Mouse (Mus musculus): Measurements from ENCODE around the gene Man1b1.

The Man1b1 gene

GRCm38 (mm10) chr2:25364313-25364712, 32.2 kb downstream of the Man1b1 start:
- DNase-seq (ENCODE audit: low spot score in 2 of 2): no peak

- no peak for DNase-seq (ENCODE audit: low spot score in 2 of 2)
Observed at GRCm38 (mm10) chr2:25364761-25365090, 32.6 kb downstream of the Man1b1 start.

GRCm38 (mm10) chr2:25365091-25365761, 33.1 kb downstream of the Man1b1 start, which contains the start of gene Uap1l1:
Uap1l1 (minus strand) TSS chr2:25365682.
- DNase-seq (ENCODE audit: low spot score in 2 of 2): peak; percentile 78 to 81

- no peak for DNase-seq (ENCODE audit: low spot score in 2 of 2)
Observed at GRCm38 (mm10) chr2:25369996-25370395, 37.9 kb downstream of the Man1b1 start.

GRCm38 (mm10) chr2:25371764-25372643, 39.9 kb downstream of the Man1b1 start, which contains the start of gene Sapcd2:
Sapcd2 (plus strand) TSS chr2:25372321.
- peak; percentile 87 to 90 for DNase-seq (ENCODE audit: low spot score in 2 of 2)

- no peak for DNase-seq (ENCODE audit: low spot score in 2 of 2)
Observed at GRCm38 (mm10) chr2:25372644-25373391, 40.7 kb downstream of the Man1b1 start.

- no peak for DNase-seq (ENCODE audit: low spot score in 2 of 2)
Observed at GRCm38 (mm10) chr2:25373431-25373830, 41.3 kb downstream of the Man1b1 start.

GRCm38 (mm10) chr2:25376589-25376988, 44.5 kb downstream of the Man1b1 start:
- DNase-seq (ENCODE audit: low spot score in 2 of 2): peak in 1 of 2 experiments; percentile 22

GRCm38 (mm10) chr2:25384492-25384891, 52.4 kb downstream of the Man1b1 start:
- DNase-seq (ENCODE audit: low spot score in 2 of 2): no peak

- no peak for DNase-seq (ENCODE audit: low spot score in 2 of 2)
Observed at GRCm38 (mm10) chr2:25391266-25391665, 59.1 kb downstream of the Man1b1 start.

- no peak for DNase-seq (ENCODE audit: low spot score in 2 of 2)
Observed at GRCm38 (mm10) chr2:25394281-25395221, 62.4 kb downstream of the Man1b1 start.

GRCm38 (mm10) chr2:25395721-25396596, 63.8 kb downstream of the Man1b1 start, which contains the start of gene Entpd2:
Entpd2 (plus strand) TSS chr2:25395874.
- no peak for DNase-seq (ENCODE audit: low spot score in 2 of 2)

- no peak for DNase-seq (ENCODE audit: low spot score in 2 of 2)
Observed at GRCm38 (mm10) chr2:25396597-25396983, 64.5 kb downstream of the Man1b1 start.

GRCm38 (mm10) chr2:25397010-25397409, 64.9 kb downstream of the Man1b1 start:
- DNase-seq (ENCODE audit: low spot score in 2 of 2): no peak

- DNase-seq (ENCODE audit: low spot score in 2 of 2): no peak
Observed at GRCm38 (mm10) chr2:25398065-25398464, 65.9 kb downstream of the Man1b1 start.

GRCm38 (mm10) chr2:25399051-25399450, 66.9 kb downstream of the Man1b1 start, which contains the start of gene Npdc1:
Npdc1 (plus strand) TSS chr2:25399351.
- DNase-seq (ENCODE audit: low spot score in 2 of 2): no peak

- DNase-seq (ENCODE audit: low spot score in 2 of 2): no peak
Observed at GRCm38 (mm10) chr2:25400291-25400690, 68.2 kb downstream of the Man1b1 start.

GRCm38 (mm10) chr2:25400764-25401163, 68.6 kb downstream of the Man1b1 start:
- DNase-seq (ENCODE audit: low spot score in 2 of 2): no peak
